Mouse (Mus musculus) heart, adult 11 months (tissue): Measurements from ENCODE around the gene Kalrn.
A peak's percentile ranks its signal among the peaks of the same experiment; 100 is the strongest.

Experiments used
- DNase-seq: peaks from one replicate; pipeline ENCODE4 v3.0.0; 2022

Kalrn gene

GRCm38 (mm10) chr16:34056418-34057111 lies 516.8 kb downstream of the Kalrn start:
- no peak for DNase-seq

GRCm38 (mm10) chr16:34050090-34050489 lies 523.2 kb downstream of the Kalrn start:
- no peak for DNase-seq

DNA sequence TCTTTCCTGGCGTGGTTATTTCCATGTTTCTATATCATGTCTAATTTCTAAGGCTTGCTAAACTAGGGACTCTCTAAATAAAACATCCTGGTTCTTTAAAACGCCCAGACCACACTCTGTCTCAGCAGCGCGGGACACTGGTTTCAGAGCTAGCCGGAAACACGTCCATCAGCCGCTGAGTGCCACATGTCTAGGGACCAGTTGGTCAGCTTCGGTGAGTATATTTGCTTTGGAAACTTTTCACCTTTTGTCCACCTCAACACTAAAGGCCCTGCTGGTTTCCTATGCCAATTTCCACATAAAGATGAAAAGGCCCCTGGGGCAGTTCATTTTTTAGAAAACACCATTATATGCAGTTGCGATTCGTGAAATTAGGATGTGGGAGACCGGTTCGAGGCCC lies 524.0 kb downstream of the Kalrn start:
- DNase-seq: no peak

DNA sequence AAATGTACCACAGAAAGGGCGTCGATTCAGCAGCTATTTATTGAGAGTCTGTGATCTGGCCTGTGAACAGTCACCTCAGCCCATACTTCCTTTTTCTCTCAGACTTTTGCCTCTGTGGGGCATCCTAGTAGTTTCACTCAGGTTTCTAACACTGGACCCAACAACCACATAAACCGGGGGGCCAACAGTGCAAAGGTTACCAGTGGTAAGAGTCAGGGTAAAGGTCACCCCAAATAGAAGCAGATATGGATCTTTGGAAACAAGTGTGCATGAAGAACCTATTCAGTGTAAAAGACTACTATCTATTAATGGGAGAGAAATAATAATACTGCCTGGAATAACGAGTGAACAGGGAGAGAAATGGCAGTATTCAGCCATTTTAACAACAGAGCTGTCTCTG lies 525.1 kb downstream of the Kalrn start:
- no peak for DNase-seq

- DNase-seq: no peak
These were observed 525.8 kb downstream of the Kalrn start for GRCm38 (mm10) chr16:34047543-34047942.

- no peak for DNase-seq
These were observed 526.3 kb downstream of the Kalrn start for GRCm38 (mm10) chr16:34047006-34047360.

DNA sequence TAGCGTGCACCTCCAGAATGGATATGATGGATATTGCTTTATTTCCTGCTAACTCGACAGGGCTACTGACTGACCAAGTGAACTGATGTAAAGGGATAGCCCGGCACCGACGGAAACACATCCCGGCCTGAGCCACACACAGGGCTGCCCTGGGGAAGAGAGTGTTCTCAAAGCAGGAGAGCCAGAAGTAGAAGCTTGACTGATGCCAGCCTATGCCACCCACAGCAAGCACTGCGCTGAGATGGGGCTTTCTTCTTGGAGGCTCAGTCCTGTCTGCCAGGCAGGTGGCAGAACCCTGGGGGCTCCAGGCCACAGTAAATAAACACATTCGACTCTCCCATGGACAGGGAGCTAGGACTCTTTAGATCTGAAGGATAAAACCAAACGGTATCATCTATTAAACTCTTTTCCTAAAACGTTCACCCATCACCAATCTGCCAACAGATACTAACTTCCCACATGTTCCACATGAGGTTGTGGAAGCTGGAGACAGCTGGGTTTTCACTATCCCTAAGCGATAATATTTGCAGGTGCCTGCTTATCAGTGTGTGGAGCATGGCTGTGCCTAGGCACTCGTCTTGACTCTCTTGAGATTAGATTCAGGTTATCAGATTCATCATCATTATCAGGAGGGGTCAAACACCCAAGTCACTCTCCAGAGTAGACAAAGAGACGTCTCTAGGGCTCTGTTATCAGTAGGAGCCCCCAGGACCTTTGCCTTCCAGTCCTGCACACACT lies 526.9 kb downstream of the Kalrn start:
- DNase-seq: no peak

- peak; percentile 55 for DNase-seq
These were observed 528.8 kb downstream of the Kalrn start for GRCm38 (mm10) chr16:34044539-34044938.

GRCm38 (mm10) chr16:34043048-34043795 lies 530.1 kb downstream of the Kalrn start:
- peak; percentile 51 for DNase-seq

GRCm38 (mm10) chr16:34042586-34042985 lies 530.7 kb downstream of the Kalrn start:
- peak; percentile 83 for DNase-seq

GRCm38 (mm10) chr16:34040276-34040675 lies 533.1 kb downstream of the Kalrn start:
- DNase-seq: peak; percentile 63

DNA sequence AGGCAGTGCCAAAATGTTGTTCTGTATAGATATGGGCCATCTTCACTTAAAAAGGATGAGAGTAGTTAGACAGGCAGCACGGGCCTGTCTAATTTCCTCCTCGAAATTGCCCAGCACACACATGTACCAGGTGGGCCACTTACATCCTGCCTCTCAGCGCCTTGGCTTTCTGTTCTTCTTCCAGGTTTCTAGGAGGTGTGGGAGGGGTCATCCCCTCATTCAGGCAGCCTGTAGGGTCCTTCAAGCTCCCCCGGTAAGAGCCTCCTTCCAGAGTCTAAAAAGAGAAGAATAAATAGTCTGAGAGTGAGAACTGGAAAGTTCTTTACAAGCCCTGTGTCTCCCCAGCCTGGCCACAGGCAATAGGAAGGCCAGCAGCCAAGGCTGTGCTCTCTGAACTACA lies 533.6 kb downstream of the Kalrn start:
- DNase-seq: peak; percentile 83

GRCm38 (mm10) chr16:34036327-34037047 lies 536.8 kb downstream of the Kalrn start:
- DNase-seq: peak; percentile 91

- DNase-seq: no peak
These were observed 537.6 kb downstream of the Kalrn start for GRCm38 (mm10) chr16:34035780-34036179.

DNA sequence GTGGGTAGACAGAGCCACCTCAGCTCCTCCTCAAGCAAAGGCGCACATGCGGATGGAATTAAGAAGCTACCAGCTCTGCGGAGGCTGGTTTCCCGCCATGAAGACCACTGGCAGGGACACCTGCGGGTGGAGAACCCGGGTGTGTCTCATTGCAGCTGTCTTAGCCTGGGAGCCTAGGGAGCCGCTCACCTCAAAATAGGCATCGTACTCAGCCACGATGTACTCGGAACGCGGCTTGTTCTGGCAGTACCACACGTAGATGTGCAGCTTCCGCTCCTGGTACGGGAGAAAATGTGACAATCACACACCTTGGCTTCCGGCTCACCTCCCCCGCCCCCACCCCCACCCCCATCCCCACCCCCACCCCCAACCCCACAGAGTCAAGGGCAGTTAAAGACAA lies 539.1 kb downstream of the Kalrn start:
- DNase-seq: peak; percentile 85

DNA sequence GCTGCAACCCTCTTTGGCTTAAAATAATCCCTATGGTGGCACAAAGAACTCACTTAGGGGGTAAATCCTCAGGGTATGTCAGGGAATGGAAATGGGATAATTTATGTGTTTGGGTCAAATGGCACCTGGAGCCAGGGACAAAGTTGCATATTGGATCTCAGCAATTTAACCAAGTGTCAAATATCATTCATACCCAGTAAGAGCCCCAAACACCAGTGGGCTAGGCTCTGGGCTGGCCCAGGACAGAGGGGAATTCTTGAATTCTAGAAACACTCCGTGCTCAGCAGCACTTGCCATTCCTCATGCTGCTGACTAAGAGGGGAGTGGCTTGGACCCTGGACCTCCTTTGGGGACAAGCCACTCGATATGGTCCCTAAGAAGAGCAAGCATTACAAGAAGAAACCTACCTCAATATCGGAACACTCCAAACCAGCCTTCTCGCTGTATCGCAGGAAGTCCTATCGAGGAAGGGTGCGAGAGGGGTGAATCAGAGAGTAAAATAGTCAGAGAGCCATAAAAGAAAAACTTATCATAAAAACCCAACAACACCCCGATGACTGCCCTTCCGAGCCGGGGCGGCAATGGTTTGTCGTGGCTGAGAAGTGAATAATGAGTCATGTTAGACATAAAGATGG lies 541.2 kb downstream of the Kalrn start:
- peak; percentile 79 for DNase-seq

- DNase-seq: peak; percentile 90
These were observed 541.8 kb downstream of the Kalrn start for GRCm38 (mm10) chr16:34031565-34031964.

DNA sequence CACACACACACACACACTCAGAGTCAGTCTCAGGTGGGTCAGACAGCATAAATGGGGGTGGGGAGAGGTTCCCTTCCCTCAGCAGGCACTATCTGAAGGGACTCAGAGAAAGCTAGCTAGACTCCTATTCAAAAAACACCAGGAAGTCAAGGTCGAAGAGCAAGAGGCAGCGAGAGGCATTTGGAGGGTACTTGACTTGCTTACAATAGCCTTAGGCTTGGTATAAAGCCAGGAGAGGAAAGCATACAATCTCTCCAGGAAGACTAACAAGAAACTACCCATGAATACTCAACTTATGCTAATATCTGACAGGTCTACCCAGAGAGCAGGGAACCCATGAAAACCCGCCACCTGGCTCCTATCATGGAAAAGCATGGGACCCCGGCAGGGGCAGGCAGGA lies 543.0 kb downstream of the Kalrn start:
- DNase-seq: peak; percentile 55

DNA sequence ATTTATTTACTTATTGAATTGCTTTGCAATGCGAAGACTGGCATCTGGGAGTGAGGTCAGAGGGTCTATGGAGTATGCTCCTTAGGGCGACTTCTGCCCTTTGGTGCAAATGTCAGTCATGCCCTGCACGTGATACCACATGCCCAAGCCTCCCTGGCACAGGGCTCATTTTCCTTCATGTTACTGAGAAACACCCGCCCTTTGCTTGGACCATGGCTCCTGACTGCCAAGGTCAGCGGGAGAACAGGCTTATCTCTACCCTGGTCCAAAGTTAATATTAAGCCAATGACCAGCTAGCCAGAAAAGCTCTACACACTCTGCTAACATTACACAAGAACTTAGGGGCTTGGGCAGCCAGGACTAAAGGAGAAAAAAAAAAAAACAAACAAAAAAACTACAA lies 543.5 kb downstream of the Kalrn start:
- peak; percentile 96 for DNase-seq

- peak; percentile 74 for DNase-seq
These were observed 556.1 kb downstream of the Kalrn start for GRCm38 (mm10) chr16:34017241-34017640.

- peak; percentile 80 for DNase-seq
These were observed 561.1 kb downstream of the Kalrn start for GRCm38 (mm10) chr16:34011991-34012845.

DNA sequence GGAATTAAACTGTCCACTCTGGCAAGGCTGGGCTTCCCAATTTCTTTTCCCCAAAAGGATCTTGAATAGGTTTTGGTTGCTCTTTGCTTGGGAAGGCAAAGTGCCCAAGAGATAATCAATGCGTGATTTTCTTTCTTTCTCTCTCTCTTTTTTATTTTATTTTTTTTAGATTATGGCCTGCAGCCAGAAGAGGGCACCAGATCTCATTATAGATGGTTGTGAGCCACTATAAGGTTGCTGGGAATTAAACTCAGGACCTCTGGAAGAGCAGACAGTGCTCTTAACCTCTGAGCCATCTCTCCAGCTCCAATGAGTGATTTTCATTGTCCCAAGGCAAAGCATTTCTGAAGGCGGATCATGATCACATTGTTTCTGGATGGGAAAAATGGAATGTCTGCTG lies 563.8 kb downstream of the Kalrn start:
- peak; percentile 4 for DNase-seq
